Mouse (Mus musculus): ENCODE results near the gene Ak3. TPM values are rescaled to one million over a fixed set of nuclear protein-coding genes. Genes with fewer than 3 reads are reported as not detected.
A peak's percentile ranks its signal among the peaks of the same experiment; 100 is the strongest.

The Ak3 gene
- polyA plus RNA-seq, 1 experiment from 2014 or later = 90.6 TPM

- H3K9me3 ChIP-seq (ENCODE audit: control insufficient read depth, low read length) = no peaks in the 10 kb centered on the region
- H3K9ac ChIP-seq (ENCODE audit: low read depth, low read length) = no peak overlapping the region
- H3K27ac ChIP-seq (ENCODE audit: low read depth, low read length) = no peak overlapping the region; the same call in 1 of the 2 replicates
- H3K4me2 ChIP-seq = no peak overlapping the region
- H3K27me3 ChIP-seq (replicated peaks; ENCODE audit: control insufficient read depth, insufficient read depth, low read length) = no peaks in the 10 kb centered on the region
- ATAC-seq (replicated peaks; ENCODE audit: low FRiP score) (no peak), DNase-seq (ENCODE audit: low spot score) (no peak)
- H3K4me1 ChIP-seq (replicated peaks; ENCODE audit: control insufficient read depth, insufficient read depth, low read length) = peaks cover 16% of the 10 kb centered on the region
- no peaks in the 10 kb centered on the region for H3K36me3 ChIP-seq (ENCODE audit: control insufficient read depth, insufficient read depth, low read length)
- H3K4me3 ChIP-seq (ENCODE audit: low read depth, low read length) = no peak overlapping the region
- 86% methylated on average over 5 of the region's 5 CpGs for WGBS
Observed at GRCm38 (mm10) chr19:29063009-29063408, 15.2 kb upstream of the Ak3 start.

- no peaks in the 10 kb centered on the region for H3K27me3 ChIP-seq (replicated peaks; ENCODE audit: control insufficient read depth, insufficient read depth, low read length)
- H3K4me3 ChIP-seq (ENCODE audit: low read depth, low read length) = no peak overlapping the region
- no peak for ATAC-seq (replicated peaks; ENCODE audit: low FRiP score)
- no peak overlapping the region for H3K9ac ChIP-seq (ENCODE audit: low read depth, low read length)
- no peak for DNase-seq (ENCODE audit: low spot score)
- 64% methylated on average over 6 of the region's 6 CpGs for WGBS
- H3K27ac ChIP-seq (ENCODE audit: low read depth, low read length) = no peak overlapping the region
- H3K4me2 ChIP-seq = no peak overlapping the region
- peaks cover 2% of the 10 kb centered on the region for H3K4me1 ChIP-seq (replicated peaks; ENCODE audit: control insufficient read depth, insufficient read depth, low read length)
- H3K36me3 ChIP-seq (ENCODE audit: control insufficient read depth, insufficient read depth, low read length) = no peaks in the 10 kb centered on the region
- no peaks in the 10 kb centered on the region for H3K9me3 ChIP-seq (ENCODE audit: control insufficient read depth, low read length)
Observed at GRCm38 (mm10) chr19:29060299-29060698, 12.5 kb upstream of the Ak3 start.

- 81% methylated on average over 2 of the region's 2 CpGs for WGBS
- H3K4me3 ChIP-seq (ENCODE audit: low read depth, low read length) = no peak overlapping the region
- no peak overlapping the region for H3K9ac ChIP-seq (ENCODE audit: low read depth, low read length)
- DNase-seq (ENCODE audit: low spot score) (no peak), ATAC-seq (replicated peaks; ENCODE audit: low FRiP score) (no peak)
- H3K36me3 ChIP-seq (ENCODE audit: control insufficient read depth, insufficient read depth, low read length) = no peaks in the 10 kb centered on the region
- H3K27me3 ChIP-seq (replicated peaks; ENCODE audit: control insufficient read depth, insufficient read depth, low read length) = no peaks in the 10 kb centered on the region
- H3K9me3 ChIP-seq (ENCODE audit: control insufficient read depth, low read length) = no peaks in the 10 kb centered on the region
- no peak overlapping the region for H3K27ac ChIP-seq (ENCODE audit: low read depth, low read length)
- no peak overlapping the region for H3K4me2 ChIP-seq
- no peaks in the 10 kb centered on the region; the same call in 1 of the 2 replicates for H3K4me1 ChIP-seq (replicated peaks; ENCODE audit: control insufficient read depth, insufficient read depth, low read length)
Observed at GRCm38 (mm10) chr19:29059688-29060087, 11.9 kb upstream of the Ak3 start.

- Histone ChIP-seq H3K36me3 (ENCODE audit: control insufficient read depth, insufficient read depth, low read length) (no peaks in the 10 kb centered on the region), H3K4me2 (no peak overlapping the region), H3K4me3 (ENCODE audit: low read depth, low read length) (no peak overlapping the region), H3K9ac (ENCODE audit: low read depth, low read length) (no peak overlapping the region), H3K4me1 (replicated peaks; ENCODE audit: control insufficient read depth, insufficient read depth, low read length) (no peaks in the 10 kb centered on the region), H3K9me3 (ENCODE audit: control insufficient read depth, low read length) (no peaks in the 10 kb centered on the region), H3K27me3 (replicated peaks; ENCODE audit: control insufficient read depth, insufficient read depth, low read length) (no peaks in the 10 kb centered on the region), H3K27ac (ENCODE audit: low read depth, low read length) (no peak overlapping the region)
- DNase-seq (ENCODE audit: low spot score) (no peak), ATAC-seq (replicated peaks; ENCODE audit: low FRiP score) (no peak)
- WGBS = 66% methylated on average over 5 of the region's 5 CpGs
Observed at GRCm38 (mm10) chr19:29058741-29059140, 11.0 kb upstream of the Ak3 start.

- H3K4me2 ChIP-seq = no peak overlapping the region
- WGBS = 81% methylated on average over 4 of the region's 4 CpGs
- H3K27me3 ChIP-seq (replicated peaks; ENCODE audit: control insufficient read depth, insufficient read depth, low read length) = no peaks in the 10 kb centered on the region
- H3K36me3 ChIP-seq (ENCODE audit: control insufficient read depth, insufficient read depth, low read length) = no peaks in the 10 kb centered on the region
- peaks cover 9% of the 10 kb centered on the region for H3K4me1 ChIP-seq (replicated peaks; ENCODE audit: control insufficient read depth, insufficient read depth, low read length)
- H3K9me3 ChIP-seq (ENCODE audit: control insufficient read depth, low read length) = no peaks in the 10 kb centered on the region
- no peak overlapping the region for H3K4me3 ChIP-seq (ENCODE audit: low read depth, low read length)
- H3K27ac ChIP-seq (ENCODE audit: low read depth, low read length) = no peak overlapping the region
- H3K9ac ChIP-seq (ENCODE audit: low read depth, low read length) = no peak overlapping the region
- no peak for ATAC-seq (replicated peaks; ENCODE audit: low FRiP score)
- DNase-seq (ENCODE audit: low spot score) = no peak
Observed at GRCm38 (mm10) chr19:29055469-29055868, 7.7 kb upstream of the Ak3 start.

GRCm38 (mm10) chr19:29054594-29054993 is 6.8 kb upstream of the Ak3 start:
- DNase-seq (ENCODE audit: low spot score) = no peak
- Histone ChIP-seq H3K4me1 (replicated peaks; ENCODE audit: control insufficient read depth, insufficient read depth, low read length) (peaks cover 9% of the 10 kb centered on the region), H3K9ac (ENCODE audit: low read depth, low read length) (no peak overlapping the region), H3K4me2 (no peak overlapping the region), H3K36me3 (ENCODE audit: control insufficient read depth, insufficient read depth, low read length) (no peaks in the 10 kb centered on the region), H3K4me3 (ENCODE audit: low read depth, low read length) (no peak overlapping the region), H3K9me3 (ENCODE audit: control insufficient read depth, low read length) (no peaks in the 10 kb centered on the region), H3K27me3 (replicated peaks; ENCODE audit: control insufficient read depth, insufficient read depth, low read length) (no peaks in the 10 kb centered on the region), H3K27ac (ENCODE audit: low read depth, low read length) (no peak overlapping the region)
- no peak for ATAC-seq (replicated peaks; ENCODE audit: low FRiP score)
- 74% methylated on average over 6 of the region's 6 CpGs for WGBS

- H3K4me3 ChIP-seq (ENCODE audit: low read depth, low read length) = no peak overlapping the region
- peak overlapping the region; percentile 39; the same call in 1 of the 2 replicates for H3K4me2 ChIP-seq
- no peaks in the 10 kb centered on the region for H3K36me3 ChIP-seq (ENCODE audit: control insufficient read depth, insufficient read depth, low read length)
- H3K9me3 ChIP-seq (ENCODE audit: control insufficient read depth, low read length) = no peaks in the 10 kb centered on the region
- DNase-seq (ENCODE audit: low spot score) (no peak), ATAC-seq (replicated peaks; ENCODE audit: low FRiP score) (0 out of 2 replicates have a peak, but pooled peaks have one; percentile 38)
- no peak overlapping the region for H3K9ac ChIP-seq (ENCODE audit: low read depth, low read length)
- H3K27me3 ChIP-seq (replicated peaks; ENCODE audit: control insufficient read depth, insufficient read depth, low read length) = no peaks in the 10 kb centered on the region
- peaks cover 16% of the 10 kb centered on the region for H3K4me1 ChIP-seq (replicated peaks; ENCODE audit: control insufficient read depth, insufficient read depth, low read length)
- WGBS = 70% methylated on average over 12 of the region's 12 CpGs
- H3K27ac ChIP-seq (ENCODE audit: low read depth, low read length) = no peak overlapping the region; the same call in 1 of the 2 replicates
Observed at GRCm38 (mm10) chr19:29052786-29053185, 5.0 kb upstream of the Ak3 start.

- Histone ChIP-seq H3K27ac (ENCODE audit: low read depth, low read length) (no peak overlapping the region), H3K9ac (ENCODE audit: low read depth, low read length) (no peak overlapping the region), H3K9me3 (ENCODE audit: control insufficient read depth, low read length) (no peaks in the 10 kb centered on the region), H3K4me2 (no peak overlapping the region), H3K4me1 (replicated peaks; ENCODE audit: control insufficient read depth, insufficient read depth, low read length) (peaks cover 24% of the 10 kb centered on the region), H3K36me3 (ENCODE audit: control insufficient read depth, insufficient read depth, low read length) (no peaks in the 10 kb centered on the region), H3K27me3 (replicated peaks; ENCODE audit: control insufficient read depth, insufficient read depth, low read length) (no peaks in the 10 kb centered on the region), H3K4me3 (ENCODE audit: low read depth, low read length) (no peak overlapping the region)
- ATAC-seq (replicated peaks; ENCODE audit: low FRiP score) = no peak
- DNase-seq (ENCODE audit: low spot score) = no peak
- WGBS = 80% methylated on average over 9 of the region's 9 CpGs
Observed at GRCm38 (mm10) chr19:29050186-29050980, 2.6 kb upstream of the Ak3 start.

Data from liver, embryonic 11.5 days (tissue).